Mouse (Mus musculus) kidney, adult 8-10 months (tissue): ENCODE data around the gene Gtf2i.

Experiments used
- DNase-seq, 2 experiments: peaks; one replicate each; pipeline ENCODE4 v3.0.0; 2022

The Gtf2i gene

DNA sequence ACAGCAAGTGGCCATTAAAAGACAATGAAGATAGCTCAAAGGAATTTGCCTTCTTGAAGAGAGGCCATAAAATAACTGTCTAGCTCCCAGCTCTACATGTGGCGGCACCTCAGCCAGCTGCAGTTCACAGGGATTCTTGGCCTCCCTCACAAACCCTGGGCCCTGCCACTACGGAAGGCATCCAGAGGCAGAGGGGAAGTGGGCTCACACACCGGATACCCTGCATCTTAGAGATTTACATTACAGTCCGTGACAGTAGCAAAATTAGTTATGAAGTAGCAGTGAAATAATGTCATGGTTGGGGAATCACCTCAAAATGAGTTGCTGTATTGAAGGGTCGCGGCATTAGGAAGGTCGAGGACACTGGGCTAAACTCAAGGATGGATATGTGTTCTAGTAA lies 126.0 kb downstream of the Gtf2i start:
- DNase-seq, result no peak
